Mouse (Mus musculus): ENCODE results near the gene Ehd3. TPM values are rescaled to one million over a fixed set of nuclear protein-coding genes. Genes with fewer than 3 reads are reported as not detected.

Ehd3 gene
- polyA plus RNA-seq, 1 experiment from 2014 or later = 22.2 TPM

- 77% methylated on average over 8 of the region's 8 CpGs for WGBS
- H3K4me1 ChIP-seq = no peaks in the 10 kb centered on the region
Observed at GRCm38 (mm10) chr17:73813031-73813660, 9.2 kb downstream of the Ehd3 start.

DNA sequence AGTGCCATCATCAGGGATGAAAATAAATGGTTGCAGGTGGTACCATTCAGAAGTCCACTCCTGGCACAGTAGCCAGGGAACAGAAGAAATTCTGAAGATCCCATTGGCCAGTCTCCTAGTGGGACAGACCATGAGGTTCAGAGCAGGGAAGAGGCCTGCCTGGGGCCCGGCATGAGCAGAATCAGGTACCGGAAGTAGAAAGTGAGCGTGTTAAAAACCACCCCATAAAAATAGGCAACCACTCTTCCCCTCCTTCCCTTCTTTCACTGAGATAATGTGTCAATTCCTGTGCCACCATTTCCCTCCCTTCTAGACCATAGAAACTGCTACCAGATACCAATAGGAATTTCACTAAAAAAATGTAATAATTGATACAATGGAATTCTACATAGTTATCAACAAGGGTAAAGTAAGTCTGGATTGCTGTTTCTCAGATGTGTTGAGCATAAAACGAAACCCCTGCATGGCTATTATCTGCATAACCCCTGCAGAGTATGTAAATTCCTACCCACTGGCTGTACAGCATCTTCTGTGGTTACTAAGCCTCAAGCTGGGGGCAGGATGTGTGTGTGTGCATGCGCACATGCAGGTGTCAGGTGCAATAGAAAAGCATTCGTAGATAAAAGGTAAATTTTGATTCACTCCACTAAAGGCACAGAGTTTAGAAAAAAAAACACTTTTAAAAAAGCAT lies 10.7 kb downstream of the Ehd3 start:
- no peaks in the 10 kb centered on the region for H3K27me3 ChIP-seq (replicated peaks)
- H3K4me3 ChIP-seq = no peak overlapping the region
- WGBS = 84% methylated on average over 6 of the region's 6 CpGs

More at GRCm38 (mm10) chr17:73813031-73813660, 9.2 kb downstream of the Ehd3 start:
- Histone ChIP-seq H3K9ac (no peak overlapping the region), H3K9me3 (no peaks in the 10 kb centered on the region), H3K27ac (no peak overlapping the region), H3K36me3 (replicated peaks) (no peaks in the 10 kb centered on the region), H3K27me3 (replicated peaks) (no peaks in the 10 kb centered on the region), H3K4me2 (no peak overlapping the region), H3K4me3 (no peak overlapping the region)
- ATAC-seq (replicated peaks) = no peak

DNA sequence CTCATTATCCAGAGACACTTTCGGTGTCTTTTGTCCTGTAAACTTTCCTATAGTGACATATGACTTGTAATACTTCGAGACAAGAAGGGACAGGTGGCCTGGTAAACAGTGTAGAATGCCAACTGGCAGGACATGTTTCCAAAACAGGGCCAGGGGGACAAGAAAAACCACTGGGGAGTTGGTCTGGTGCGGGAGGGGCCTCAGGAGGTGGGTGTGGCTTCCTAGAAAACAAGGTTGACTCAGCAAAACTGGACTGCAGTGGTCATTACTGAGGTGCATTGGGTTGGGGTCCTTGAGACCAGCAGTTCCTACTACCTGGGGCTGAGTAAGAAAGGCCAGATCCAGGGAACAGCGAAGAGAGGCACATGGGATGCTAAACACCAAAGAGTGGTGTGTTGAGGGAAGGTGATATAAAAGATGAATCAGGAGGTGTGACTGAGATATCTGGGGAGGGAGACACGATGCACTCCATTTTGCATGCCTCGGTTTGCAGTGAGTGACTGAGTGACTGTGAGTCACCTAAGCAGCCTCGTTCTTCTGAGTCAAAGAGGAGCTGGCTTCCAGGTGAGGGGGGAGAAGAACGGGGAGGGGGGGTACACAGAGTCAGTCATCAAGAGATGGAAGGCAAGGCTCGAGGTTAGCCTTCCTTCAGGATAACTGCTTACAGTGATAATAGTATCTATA lies 13.9 kb downstream of the Ehd3 start:
- Histone ChIP-seq H3K4me1 (no peaks in the 10 kb centered on the region), H3K4me2 (no peak overlapping the region), H3K27ac (no peak overlapping the region), H3K9me3 (no peaks in the 10 kb centered on the region), H3K4me3 (no peak overlapping the region), H3K36me3 (replicated peaks) (no peaks in the 10 kb centered on the region), H3K9ac (no peak overlapping the region), H3K27me3 (replicated peaks) (no peaks in the 10 kb centered on the region)
- WGBS = 81% methylated on average over 9 of the region's 9 CpGs
- ATAC-seq (replicated peaks) = no peak

More for the DNA sequence above, 10.7 kb downstream of the Ehd3 start:
- Histone ChIP-seq H3K27ac (no peak overlapping the region), H3K4me1 (no peaks in the 10 kb centered on the region), H3K9me3 (no peaks in the 10 kb centered on the region), H3K36me3 (replicated peaks) (no peaks in the 10 kb centered on the region), H3K4me2 (no peak overlapping the region), H3K9ac (no peak overlapping the region)
- no peak for ATAC-seq (replicated peaks)

- 83% methylated on average over 4 of the region's 4 CpGs for WGBS
- no peaks in the 10 kb centered on the region for H3K27me3 ChIP-seq (replicated peaks)
- H3K4me3 ChIP-seq = no peak overlapping the region
- no peak overlapping the region for H3K4me2 ChIP-seq
- H3K9ac ChIP-seq = no peak overlapping the region
- H3K4me1 ChIP-seq = peaks cover 2% of the 10 kb centered on the region; the same call in 1 of the 2 replicates
- no peaks in the 10 kb centered on the region for H3K36me3 ChIP-seq (replicated peaks)
- no peaks in the 10 kb centered on the region for H3K9me3 ChIP-seq
- ATAC-seq (replicated peaks) = no peak
- H3K27ac ChIP-seq = no peak overlapping the region
Observed at GRCm38 (mm10) chr17:73818936-73819335, 15.0 kb downstream of the Ehd3 start.

DNA sequence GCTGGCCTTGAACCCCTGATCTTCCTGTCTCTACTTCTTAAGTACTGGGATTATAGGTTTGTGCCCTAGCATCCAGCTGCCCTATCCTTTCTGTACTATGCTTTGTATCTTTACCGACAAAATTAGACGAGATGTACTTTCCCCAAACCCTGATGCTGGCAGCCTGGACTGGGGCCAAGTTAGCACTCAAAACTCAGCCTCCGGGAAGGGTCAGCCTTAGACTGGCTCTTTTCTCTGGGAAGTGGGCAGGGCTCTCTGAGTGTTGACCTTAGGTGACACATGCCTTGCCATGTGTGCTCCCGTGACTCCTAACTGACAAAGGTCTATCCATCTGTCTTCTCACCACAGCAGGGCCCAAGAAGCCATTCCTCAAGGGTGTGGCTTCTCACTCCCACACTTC lies 16.8 kb downstream of the Ehd3 start:
- Histone ChIP-seq H3K4me3 (no peak overlapping the region), H3K36me3 (replicated peaks) (no peaks in the 10 kb centered on the region), H3K4me1 (peaks cover 2% of the 10 kb centered on the region; the same call in 1 of the 2 replicates), H3K9me3 (no peaks in the 10 kb centered on the region), H3K9ac (no peak overlapping the region), H3K4me2 (no peak overlapping the region), H3K27me3 (replicated peaks) (no peaks in the 10 kb centered on the region), H3K27ac (no peak overlapping the region)
- 76% methylated on average over 4 of the region's 4 CpGs for WGBS
- ATAC-seq (replicated peaks) = no peak

GRCm38 (mm10) chr17:73822255-73822654 lies 18.3 kb downstream of the Ehd3 start:
- 89% methylated on average over 4 of the region's 4 CpGs for WGBS
- Histone ChIP-seq H3K4me2 (no peak overlapping the region), H3K4me3 (no peak overlapping the region), H3K4me1 (peaks cover 2% of the 10 kb centered on the region; the same call in 1 of the 2 replicates), H3K9ac (no peak overlapping the region), H3K9me3 (no peaks in the 10 kb centered on the region), H3K27ac (no peak overlapping the region), H3K36me3 (replicated peaks) (peaks cover 6% of the 10 kb centered on the region; the same call in 1 of the 2 replicates), H3K27me3 (replicated peaks) (no peaks in the 10 kb centered on the region)
- no peak for ATAC-seq (replicated peaks)

- H3K36me3 ChIP-seq (replicated peaks) = peaks cover 17% of the 10 kb centered on the region; the same call in 1 of the 2 replicates
- H3K9me3 ChIP-seq = no peaks in the 10 kb centered on the region
- no peak for ATAC-seq (replicated peaks)
- H3K27me3 ChIP-seq (replicated peaks) = no peaks in the 10 kb centered on the region
- H3K4me1 ChIP-seq = peaks cover 2% of the 10 kb centered on the region; the same call in 1 of the 2 replicates
- H3K9ac ChIP-seq = no peak overlapping the region
- 73% methylated on average over 17 of the region's 17 CpGs for WGBS
- no peak overlapping the region for H3K27ac ChIP-seq
- H3K4me3 ChIP-seq = no peak overlapping the region
- H3K4me2 ChIP-seq = no peak overlapping the region
Observed at GRCm38 (mm10) chr17:73823121-73824021, 19.4 kb downstream of the Ehd3 start.

GRCm38 (mm10) chr17:73824022-73824340 lies 20.0 kb downstream of the Ehd3 start:
- no peaks in the 10 kb centered on the region for H3K9me3 ChIP-seq

DNA sequence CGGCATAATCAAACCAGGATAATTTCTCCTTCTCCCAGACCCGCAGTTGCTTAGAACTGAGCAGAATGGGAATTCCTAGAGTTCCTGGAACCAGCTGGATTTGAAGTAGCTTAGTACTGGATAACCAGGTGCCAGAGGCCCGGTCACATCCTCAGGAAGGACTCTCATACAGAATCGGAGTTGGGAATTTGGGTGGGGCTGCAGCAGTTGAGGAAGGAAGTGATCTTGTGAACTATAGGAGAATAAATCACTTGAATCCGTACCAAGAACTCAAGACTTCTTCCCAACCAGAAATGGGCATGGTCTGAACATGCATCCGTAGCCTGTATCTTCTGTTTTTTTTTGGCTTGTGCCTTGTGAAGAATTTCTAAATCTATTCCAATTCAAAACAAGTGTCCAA lies 22.2 kb downstream of the Ehd3 start:
- no peak overlapping the region for H3K4me2 ChIP-seq
- no peak for ATAC-seq (replicated peaks)

More at GRCm38 (mm10) chr17:73824022-73824340, 20.0 kb downstream of the Ehd3 start:
- Histone ChIP-seq H3K4me1 (peaks cover 2% of the 10 kb centered on the region; the same call in 1 of the 2 replicates), H3K4me2 (no peak overlapping the region), H3K9ac (no peak overlapping the region), H3K27ac (no peak overlapping the region), H3K27me3 (replicated peaks) (no peaks in the 10 kb centered on the region), H3K4me3 (no peak overlapping the region), H3K36me3 (replicated peaks) (peaks cover 21% of the 10 kb centered on the region; the same call in 1 of the 2 replicates)
- 70% methylated on average over 6 of the region's 6 CpGs for WGBS
- ATAC-seq (replicated peaks) = no peak

GRCm38 (mm10) chr17:73827446-73827845 lies 23.5 kb downstream of the Ehd3 start:
- H3K27ac ChIP-seq = no peak overlapping the region
- no peak overlapping the region for H3K4me3 ChIP-seq
- ATAC-seq (replicated peaks) = no peak
- no peak overlapping the region for H3K4me2 ChIP-seq
- peaks cover 28% of the 10 kb centered on the region; the same call in 1 of the 2 replicates for H3K36me3 ChIP-seq (replicated peaks)
- 98% methylated on average over 11 of the region's 11 CpGs for WGBS
- H3K9ac ChIP-seq = no peak overlapping the region
- no peaks in the 10 kb centered on the region for H3K27me3 ChIP-seq (replicated peaks)
- H3K9me3 ChIP-seq = no peaks in the 10 kb centered on the region
- peaks cover 2% of the 10 kb centered on the region; the same call in 1 of the 2 replicates for H3K4me1 ChIP-seq

More for the DNA sequence above, 22.2 kb downstream of the Ehd3 start:
- no peak overlapping the region for H3K9ac ChIP-seq
- H3K36me3 ChIP-seq (replicated peaks) = peaks cover 28% of the 10 kb centered on the region; the same call in 1 of the 2 replicates
- no peak overlapping the region for H3K4me3 ChIP-seq
- no peaks in the 10 kb centered on the region for H3K27me3 ChIP-seq (replicated peaks)
- no peaks in the 10 kb centered on the region for H3K9me3 ChIP-seq
- peaks cover 2% of the 10 kb centered on the region; the same call in 1 of the 2 replicates for H3K4me1 ChIP-seq
- H3K27ac ChIP-seq = no peak overlapping the region
- 89% methylated on average over 6 of the region's 6 CpGs for whole genome bisulfite sequencing

DNA sequence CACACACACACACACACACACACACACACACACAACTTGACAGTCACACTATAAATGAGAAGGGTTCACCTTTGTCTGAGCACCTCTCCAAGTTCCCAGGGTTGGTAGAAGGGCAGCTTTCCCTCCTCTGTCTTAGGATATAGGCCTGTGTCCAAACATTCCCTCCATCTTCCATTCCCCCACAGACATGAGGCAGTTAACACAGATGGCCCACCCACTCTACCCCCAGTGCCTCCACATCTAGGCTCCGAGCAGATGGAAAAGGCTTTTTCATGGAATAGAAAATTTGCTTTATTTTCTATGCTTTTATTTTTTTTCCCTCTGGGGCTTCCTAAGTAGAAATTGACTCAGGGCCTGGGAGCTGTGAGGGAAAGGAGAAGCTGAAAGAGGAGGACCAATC lies 26.6 kb downstream of the Ehd3 start:
- H3K9ac ChIP-seq = no peak overlapping the region
- no peak overlapping the region for H3K4me3 ChIP-seq
- no peaks in the 10 kb centered on the region for H3K27me3 ChIP-seq (replicated peaks)
- no peaks in the 10 kb centered on the region for H3K9me3 ChIP-seq
- no peak for ATAC-seq (replicated peaks)
- H3K4me2 ChIP-seq = no peak overlapping the region
- whole genome bisulfite sequencing = 92% methylated on average over 1 of the region's 1 CpGs
- H3K4me1 ChIP-seq = no peaks in the 10 kb centered on the region
- peaks cover 28% of the 10 kb centered on the region; the same call in 1 of the 2 replicates for H3K36me3 ChIP-seq (replicated peaks)
- no peak overlapping the region for H3K27ac ChIP-seq
